Mouse (Mus musculus) testis, adult 2 months (tissue): ENCODE measurements around the gene Trim9.

Experiments
- CTCF ChIP-seq: fragments of 200-500 bp; IDR thresholded peaks from 2 replicates; pipeline ENCODE4 v1.5.1; 2012; ENCODE audit warnings: low read depth, mild to moderate bottlenecking, inconsistent platforms, low read length, moderate library complexity; ENCODE audit not compliant: control insufficient read depth, insufficient read depth, insufficient replicate concordance
- POLR2A ChIP-seq: fragments of 200-500 bp; IDR thresholded peaks from 2 replicates; pipeline ENCODE4 v1.6.1; 2012; ENCODE audit warnings: low read depth, mild to moderate bottlenecking, inconsistent platforms, low read length, moderate library complexity; ENCODE audit not compliant: control insufficient read depth

- TF ChIP-seq POLR2A, result no peak
- TF ChIP-seq CTCF, result no peak
Observed at GRCm38 (mm10) chr12:70213601-70214000, 133.8 kb downstream of the Trim9 start.
